Mouse (Mus musculus): Measurements from ENCODE around the gene Wdr83os.

Gene Wdr83os

DNA sequence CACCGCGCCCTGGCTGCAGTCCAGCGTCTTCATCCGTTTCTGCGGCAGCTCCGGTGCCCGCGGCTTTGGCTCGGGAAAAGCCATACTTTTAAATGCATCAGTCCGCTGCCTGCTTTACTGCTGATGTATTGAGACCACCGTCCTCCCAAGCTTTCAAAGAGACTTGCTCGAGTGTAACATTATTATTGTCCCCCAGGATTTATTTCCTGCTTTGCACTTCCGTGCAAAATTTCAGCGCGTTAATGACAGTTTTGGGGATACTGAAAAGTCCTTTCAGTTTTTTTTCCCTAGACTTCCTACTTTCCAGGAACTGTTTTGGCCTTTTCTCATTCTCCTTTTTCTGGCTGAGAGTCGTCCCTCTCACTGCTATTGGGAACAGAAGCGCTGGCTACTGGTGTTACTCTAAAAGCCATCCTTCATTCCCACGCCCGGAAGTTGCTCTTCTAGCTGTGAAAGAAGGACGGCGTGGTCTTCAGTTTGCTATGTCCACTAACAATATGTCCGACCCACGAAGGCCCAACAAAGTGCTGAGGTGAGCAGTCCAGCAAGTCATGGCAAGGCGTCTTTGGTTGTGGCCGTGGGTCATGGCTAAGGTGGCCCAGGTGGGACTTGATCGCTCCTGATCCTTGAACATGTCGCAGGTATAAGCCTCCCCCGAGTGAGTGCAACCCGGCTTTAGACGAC, at the start of gene Wdr83os:
Gene Wdr83os (plus strand): TSS at position 209 of the 684 bp plus-strand sequence.
- peak; percentile 58 to 66 for DNase-seq (ENCODE audit: low read depth in 2 of 2, low spot score in 2 of 2)

GRCm38 (mm10) chr8:85032622-85033311, 47.8 kb upstream of the Wdr83os start:
- no peak for DNase-seq (ENCODE audit: low read depth in 2 of 2, low spot score in 2 of 2)

DNA sequence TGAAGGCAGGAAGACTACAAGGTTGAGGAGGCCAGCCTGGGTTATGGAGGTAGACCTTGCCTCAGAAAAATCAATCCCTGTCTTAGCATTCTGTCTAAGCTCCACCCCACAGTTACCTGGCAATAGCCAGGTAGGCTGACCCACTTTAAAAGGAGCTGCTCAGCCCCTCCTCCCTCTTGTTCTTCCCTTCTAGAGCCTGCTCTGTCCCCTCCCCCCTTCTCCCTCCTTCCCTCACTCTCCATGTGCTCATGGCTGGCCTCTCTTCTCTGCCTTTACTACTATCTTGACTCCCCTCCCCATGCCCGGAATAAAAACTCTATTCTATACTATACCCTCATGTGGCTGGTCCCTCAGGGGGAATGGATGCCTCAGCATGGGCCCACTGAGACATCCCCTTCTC, 46.7 kb upstream of the Wdr83os start:
- DNase-seq (ENCODE audit: low read depth in 2 of 2, low spot score in 2 of 2): no peak

GRCm38 (mm10) chr8:85034764-85035163, 45.8 kb upstream of the Wdr83os start:
- DNase-seq (ENCODE audit: low read depth in 2 of 2, low spot score in 2 of 2): peak; percentile 63 to 73

DNA sequence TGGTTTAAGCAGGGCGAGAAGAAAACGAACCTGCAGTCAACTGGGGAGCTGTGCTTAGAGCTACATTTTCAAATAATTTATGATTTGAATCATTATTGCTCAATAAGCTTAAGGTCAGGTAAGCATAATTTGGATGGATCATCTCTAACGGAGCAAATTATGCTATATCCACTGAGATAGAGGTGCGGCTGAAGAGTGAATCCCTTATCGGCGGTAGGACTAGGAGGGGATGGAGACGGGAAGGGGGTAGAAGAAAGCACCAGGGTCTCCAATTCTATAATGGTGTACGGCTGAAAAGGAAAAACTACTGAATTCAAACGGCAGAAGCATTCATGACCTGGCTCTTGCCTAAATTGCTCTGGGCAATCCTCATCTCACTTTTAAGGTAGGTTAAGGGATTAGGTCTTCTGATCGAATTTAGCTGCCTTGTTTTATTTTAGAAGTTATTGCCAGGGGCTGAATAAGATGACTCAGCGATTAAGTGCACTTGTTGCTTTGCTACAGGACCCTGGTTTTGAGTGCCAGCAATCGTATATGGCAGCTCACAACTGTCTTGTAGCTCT, 45.3 kb upstream of the Wdr83os start:
- DNase-seq (ENCODE audit: low read depth in 2 of 2, low spot score in 2 of 2): no peak

DNA sequence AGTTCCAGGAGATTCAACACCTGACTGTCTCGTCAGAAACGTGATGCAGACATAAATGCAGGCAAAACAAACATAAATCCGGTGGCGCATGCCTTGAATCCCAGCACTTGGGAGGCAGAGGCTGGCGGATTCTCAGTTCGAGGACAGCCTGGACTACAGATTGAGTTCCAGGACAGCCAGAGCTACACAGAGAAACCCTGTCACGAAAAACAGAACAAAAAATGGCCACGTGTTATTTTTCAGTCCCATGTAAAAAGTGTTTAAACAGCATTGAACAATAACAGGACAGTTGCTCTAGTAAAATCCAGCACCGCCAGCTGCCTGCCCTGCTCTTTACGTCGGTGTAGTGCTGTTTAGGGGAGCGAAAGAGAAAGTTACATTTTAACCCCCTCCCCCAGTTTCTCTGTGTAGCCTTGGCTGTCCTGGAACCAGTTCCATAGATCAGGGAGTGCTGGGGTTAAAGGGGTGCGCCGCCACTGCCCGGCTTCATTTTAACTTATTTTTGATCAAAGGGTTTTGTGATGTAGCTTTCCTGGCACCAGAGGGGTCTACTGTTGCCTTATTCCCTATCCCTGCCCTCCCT, 44.7 kb upstream of the Wdr83os start:
- no peak for DNase-seq (ENCODE audit: low read depth in 2 of 2, low spot score in 2 of 2)

DNA sequence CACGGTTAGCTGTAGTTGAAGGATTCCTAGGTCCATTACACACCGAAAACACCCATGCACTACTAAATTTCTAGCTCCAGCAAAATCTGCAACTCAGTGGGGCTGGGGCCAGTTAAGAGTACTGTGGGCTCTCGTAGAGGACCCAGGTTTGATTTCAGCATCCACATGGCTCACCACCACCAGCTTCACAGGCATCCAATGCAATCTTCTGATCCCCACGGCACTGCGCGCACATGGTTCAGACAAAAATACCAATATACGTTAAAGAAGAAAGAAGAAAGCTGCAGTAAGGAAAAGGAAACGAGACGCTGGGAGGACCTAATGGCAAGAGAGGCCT, 44.2 kb upstream of the Wdr83os start:
- DNase-seq (ENCODE audit: low read depth in 2 of 2, low spot score in 2 of 2): no peak

DNA sequence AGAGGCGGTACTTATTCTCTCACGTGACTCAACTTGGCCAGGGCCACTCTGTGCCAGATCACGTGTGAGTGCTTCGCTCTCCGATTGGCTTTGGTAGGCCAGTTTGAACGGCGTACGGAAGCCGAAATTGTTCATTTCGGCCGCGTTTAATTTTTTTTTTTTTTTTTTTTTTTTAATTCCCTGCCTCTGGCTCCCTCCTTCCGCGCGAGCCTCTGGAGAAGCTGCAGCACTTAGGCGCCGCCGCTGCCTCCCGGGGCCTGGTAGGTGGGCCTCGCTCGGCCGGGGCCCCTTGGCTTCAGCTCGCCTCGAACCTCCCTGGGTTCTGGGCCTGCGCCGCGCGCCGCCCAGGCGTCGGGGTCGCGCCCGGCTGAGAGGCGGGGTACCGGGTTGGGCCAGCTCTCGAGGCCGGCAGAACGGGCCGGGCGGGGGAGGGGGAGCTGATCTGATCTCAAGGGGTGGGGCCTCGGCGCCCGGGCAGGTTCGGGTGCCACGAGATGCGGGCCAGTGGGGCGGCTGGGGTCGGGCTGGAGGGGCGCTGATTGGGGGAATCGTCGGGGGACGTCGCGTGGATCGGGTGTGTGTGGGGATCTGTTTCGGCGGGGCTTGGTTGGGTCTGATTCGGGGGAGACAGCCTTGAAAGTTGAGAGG, 43.7 kb upstream of the Wdr83os start, which contains the start of gene Tnpo2:
Gene Tnpo2 (plus strand): TSS at position 198 of the 648 bp plus-strand sequence.
- peak; percentile 76 to 85 for DNase-seq (ENCODE audit: low read depth in 2 of 2, low spot score in 2 of 2)

DNA sequence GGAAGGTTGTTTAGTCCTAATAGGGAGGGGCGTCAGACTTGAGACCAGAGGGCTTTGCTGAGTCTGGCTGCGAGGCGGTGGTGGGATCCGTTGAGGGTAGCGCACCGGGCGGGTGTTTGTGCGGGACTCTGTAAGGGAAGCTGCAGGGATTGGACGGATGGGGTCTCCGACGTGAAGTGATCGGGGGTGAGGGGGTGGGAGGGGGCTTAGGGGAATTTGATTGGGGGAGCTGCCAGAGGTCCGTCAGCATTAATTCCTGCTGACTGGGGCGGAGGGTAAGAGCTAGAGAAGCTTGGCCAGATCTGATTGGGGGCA, 43.2 kb upstream of the Wdr83os start:
- no peak for DNase-seq (ENCODE audit: low read depth in 2 of 2, low spot score in 2 of 2)

- peak; percentile 26 to 36 for DNase-seq (ENCODE audit: low read depth in 2 of 2, low spot score in 2 of 2)
Observed at GRCm38 (mm10) chr8:85037681-85038531, 42.6 kb upstream of the Wdr83os start.

GRCm38 (mm10) chr8:85043619-85044018, 36.9 kb upstream of the Wdr83os start:
- no peak for DNase-seq (ENCODE audit: low read depth in 2 of 2, low spot score in 2 of 2)

DNA sequence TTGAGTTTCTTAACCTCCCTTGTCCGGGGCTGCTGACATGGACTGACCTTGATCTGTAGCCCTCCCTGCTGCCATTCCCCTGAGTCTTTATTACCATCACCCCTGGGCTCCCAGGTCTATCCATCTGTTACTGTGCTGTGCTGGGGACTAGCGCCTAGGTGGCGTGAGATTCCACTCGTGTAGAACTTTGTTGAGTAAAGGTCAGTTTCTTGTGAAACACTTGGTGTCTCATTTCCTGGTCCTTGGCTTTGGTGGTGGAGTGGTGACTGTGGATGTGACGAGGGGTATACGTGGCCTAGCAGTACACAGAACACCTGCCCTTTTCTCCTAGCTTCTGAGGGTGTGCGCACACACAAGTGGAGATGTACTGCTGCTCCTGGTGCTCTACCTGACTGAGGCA, 23.2 kb upstream of the Wdr83os start:
- DNase-seq (ENCODE audit: low read depth in 2 of 2, low spot score in 2 of 2): no peak

GRCm38 (mm10) chr8:85059879-85060616, 20.5 kb upstream of the Wdr83os start, which contains the start of gene Fbxw9:
Gene Fbxw9, plus strand, starts transcription at chr8:85060055.
- DNase-seq (ENCODE audit: low read depth in 2 of 2, low spot score in 2 of 2): peak; percentile 79 to 91

GRCm38 (mm10) chr8:85062603-85063002, 17.9 kb upstream of the Wdr83os start:
- DNase-seq (ENCODE audit: low read depth in 2 of 2, low spot score in 2 of 2): no peak

- DNase-seq (ENCODE audit: low read depth in 2 of 2, low spot score in 2 of 2): no peak
Observed at GRCm38 (mm10) chr8:85065213-85065612, 15.3 kb upstream of the Wdr83os start.

- DNase-seq (ENCODE audit: low read depth in 2 of 2, low spot score in 2 of 2): no peak
Observed at GRCm38 (mm10) chr8:85067155-85067554, 13.4 kb upstream of the Wdr83os start.

DNA sequence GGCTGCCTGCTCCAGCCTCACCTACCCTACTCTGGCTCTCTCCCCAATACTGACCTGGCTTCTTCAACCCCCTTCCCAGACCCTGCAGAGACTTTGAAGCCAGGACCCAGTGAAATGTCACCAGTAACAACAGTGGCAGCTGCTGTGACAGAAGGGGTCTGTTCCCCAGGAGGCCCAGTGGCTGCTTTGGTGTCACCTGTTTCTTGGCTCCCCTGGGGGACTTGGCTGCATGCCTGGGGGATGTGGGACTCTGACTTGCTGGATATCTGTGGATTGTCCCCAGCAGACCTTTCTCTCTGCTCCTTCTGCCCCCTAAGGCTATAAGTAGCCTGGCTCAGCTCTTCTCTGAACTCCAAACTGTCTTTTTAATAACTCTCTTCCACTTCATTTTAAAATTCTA, 12.6 kb upstream of the Wdr83os start, which contains the start of gene Gm5741:
Gene Gm5741 (minus strand): TSS at position 1 of the 400 bp plus-strand sequence.
- no peak for DNase-seq (ENCODE audit: low read depth in 2 of 2, low spot score in 2 of 2)

DNA sequence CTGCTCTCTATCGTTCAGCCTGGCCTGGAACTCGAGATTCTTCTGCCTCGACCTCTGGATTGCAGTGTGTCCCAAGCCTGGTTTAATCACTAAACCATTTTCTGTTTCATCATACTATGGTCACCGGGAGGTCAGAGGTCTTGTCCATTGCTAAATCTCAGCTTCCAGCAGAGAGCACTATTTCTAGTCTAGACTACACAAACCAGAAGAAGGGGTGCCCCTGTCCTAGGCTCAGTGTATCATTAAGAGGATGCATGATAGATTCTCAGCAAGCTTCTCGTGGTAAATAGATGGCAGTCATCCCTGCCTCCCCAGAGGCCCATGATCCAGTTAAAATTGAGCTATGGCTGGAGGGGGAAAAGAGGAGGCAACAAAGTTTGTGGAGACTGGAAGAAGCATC, 9.5 kb upstream of the Wdr83os start:
- no peak for DNase-seq (ENCODE audit: low read depth in 2 of 2, low spot score in 2 of 2)

GRCm38 (mm10) chr8:85071514-85072281, 8.8 kb upstream of the Wdr83os start, which contains the start of gene Dhps:
Gene Dhps, plus strand, starts transcription at chr8:85071757.
- DNase-seq (ENCODE audit: low read depth in 2 of 2, low spot score in 2 of 2): peak; percentile 80 to 87

Measured in CD8-positive naive resting alpha-beta T cell, adult 2 months (primary cell).